Mouse (Mus musculus): ENCODE results near the gene Sema4a.

Sema4a gene

GRCm38 (mm10) chr3:88460983-88461696, at the start of gene Sema4a:
Gene Sema4a (minus strand): TSS chr3:88461182.
- DNase-seq: peak; percentile 71

- peak; percentile 99 for DNase-seq
These were observed 48.9 kb upstream of the Sema4a start, which contains the start of gene Lmna for GRCm38 (mm10) chr3:88509692-88510420. Gene Lmna (minus strand): TSS chr3:88509956.

- no peak for DNase-seq
These were observed 48.3 kb upstream of the Sema4a start for GRCm38 (mm10) chr3:88509250-88509649.

GRCm38 (mm10) chr3:88505765-88506164, 44.8 kb upstream of the Sema4a start:
- DNase-seq: no peak

- DNase-seq: no peak
These were observed 44.1 kb upstream of the Sema4a start for GRCm38 (mm10) chr3:88505081-88505480.

GRCm38 (mm10) chr3:88503881-88504746, 43.1 kb upstream of the Sema4a start:
- no peak for DNase-seq

GRCm38 (mm10) chr3:88503505-88503863, 42.5 kb upstream of the Sema4a start:
- DNase-seq: peak; percentile 67

- DNase-seq: peak; percentile 94
These were observed 41.9 kb upstream of the Sema4a start for GRCm38 (mm10) chr3:88502641-88503504.

GRCm38 (mm10) chr3:88502031-88502571, 41.1 kb upstream of the Sema4a start:
- DNase-seq: peak; percentile 55

- DNase-seq: no peak
These were observed 40.5 kb upstream of the Sema4a start for GRCm38 (mm10) chr3:88501366-88502030.

GRCm38 (mm10) chr3:88500655-88501365, 39.8 kb upstream of the Sema4a start:
- no peak for DNase-seq

- DNase-seq: no peak
These were observed 39.1 kb upstream of the Sema4a start for GRCm38 (mm10) chr3:88500087-88500486.

GRCm38 (mm10) chr3:88499580-88499979, 38.6 kb upstream of the Sema4a start:
- DNase-seq: no peak

GRCm38 (mm10) chr3:88495741-88496415, 34.9 kb upstream of the Sema4a start:
- DNase-seq: no peak

GRCm38 (mm10) chr3:88494836-88495628, 34.0 kb upstream of the Sema4a start:
- DNase-seq: peak; percentile 74

- no peak for DNase-seq
These were observed 33.0 kb upstream of the Sema4a start for GRCm38 (mm10) chr3:88493706-88494582.

- no peak for DNase-seq
These were observed 26.4 kb upstream of the Sema4a start for GRCm38 (mm10) chr3:88487396-88487795.

GRCm38 (mm10) chr3:88486887-88487286, 25.9 kb upstream of the Sema4a start:
- no peak for DNase-seq

Data from lung, postnatal 10 days (tissue).